Mouse (Mus musculus) splenic B cell, adult 2 months (primary cell): ENCODE measurements at regions not wholly inside any gene's neighbourhood (a gene's known extent, or its start where the extent isn't known, plus 50 kb on each side); places are given as distances from the start of the nearest gene placed in this dataset.

Experiments used
- DNase-seq: peaks from one replicate; pipeline ENCODE4 v3.0.0-alpha.2; 2011; ENCODE audit warnings: low read depth, low spot score
- H3K27me3 ChIP-seq: 2 replicates; pipeline ENCODE4 v1.6.1; 2012; ENCODE audit warnings: mild to moderate bottlenecking, low read length, moderate library complexity, mixed read lengths; ENCODE audit not compliant: control insufficient read depth, poor library complexity, insufficient read depth, severe bottlenecking
- H3K36me3 ChIP-seq: 2 replicates; pipeline ENCODE4 v1.6.1; 2012; ENCODE audit warnings: mild to moderate bottlenecking, low read length, moderate library complexity, mixed read lengths; ENCODE audit not compliant: control insufficient read depth, poor library complexity, insufficient read depth, severe bottlenecking

GRCm38 (mm10) chr13:53726031-53726430, 253.2 kb upstream of the Msx2 start:
- H3K36me3 ChIP-seq: no peaks in the 10 kb centered on the region
- no peak for DNase-seq
- no peaks in the 10 kb centered on the region for H3K27me3 ChIP-seq

GRCm38 (mm10) chr13:53722881-53723280, 250.0 kb upstream of the Msx2 start:
- no peak for DNase-seq
- Histone ChIP-seq H3K36me3 (no peaks in the 10 kb centered on the region), H3K27me3 (no peaks in the 10 kb centered on the region; the same call in 1 of the 2 replicates)

GRCm38 (mm10) chr13:53721038-53721463, 248.2 kb upstream of the Msx2 start:
- Histone ChIP-seq H3K27me3 (no peaks in the 10 kb centered on the region; the same call in 1 of the 2 replicates), H3K36me3 (no peaks in the 10 kb centered on the region)
- no peak for DNase-seq

GRCm38 (mm10) chr13:53717582-53717981, 244.7 kb upstream of the Msx2 start:
- DNase-seq: no peak
- no peaks in the 10 kb centered on the region for H3K36me3 ChIP-seq
- no peaks in the 10 kb centered on the region; the same call in 1 of the 2 replicates for H3K27me3 ChIP-seq

- H3K36me3 ChIP-seq: no peaks in the 10 kb centered on the region
- H3K27me3 ChIP-seq: no peaks in the 10 kb centered on the region; the same call in 1 of the 2 replicates
- no peak for DNase-seq
Measured at GRCm38 (mm10) chr13:53717086-53717485, 244.2 kb upstream of the Msx2 start.

- DNase-seq: no peak
- Histone ChIP-seq H3K27me3 (no peaks in the 10 kb centered on the region), H3K36me3 (no peaks in the 10 kb centered on the region)
Measured at GRCm38 (mm10) chr13:53709062-53709461, 236.2 kb upstream of the Msx2 start.

- no peaks in the 10 kb centered on the region for H3K36me3 ChIP-seq
- no peaks in the 10 kb centered on the region for H3K27me3 ChIP-seq
- DNase-seq: no peak
Measured at GRCm38 (mm10) chr13:53707548-53707947, 234.7 kb upstream of the Msx2 start.

- no peaks in the 10 kb centered on the region for H3K36me3 ChIP-seq
- no peaks in the 10 kb centered on the region for H3K27me3 ChIP-seq
- no peak for DNase-seq
Measured at GRCm38 (mm10) chr13:53704104-53704503, 231.2 kb upstream of the Msx2 start.

GRCm38 (mm10) chr13:53700236-53700635, 227.4 kb upstream of the Msx2 start:
- DNase-seq: no peak
- Histone ChIP-seq H3K27me3 (no peaks in the 10 kb centered on the region), H3K36me3 (no peaks in the 10 kb centered on the region)

GRCm38 (mm10) chr13:53697954-53698353, 225.1 kb upstream of the Msx2 start:
- DNase-seq: no peak
- Histone ChIP-seq H3K27me3 (no peaks in the 10 kb centered on the region), H3K36me3 (no peaks in the 10 kb centered on the region)

- no peak for DNase-seq
- Histone ChIP-seq H3K36me3 (no peaks in the 10 kb centered on the region), H3K27me3 (no peaks in the 10 kb centered on the region)
Measured at GRCm38 (mm10) chr13:53695385-53695784, 222.5 kb upstream of the Msx2 start.

GRCm38 (mm10) chr13:53688934-53689333, 216.1 kb upstream of the Msx2 start:
- no peaks in the 10 kb centered on the region for H3K36me3 ChIP-seq
- H3K27me3 ChIP-seq: no peaks in the 10 kb centered on the region
- DNase-seq: no peak

- DNase-seq: peak; percentile 2
- Histone ChIP-seq H3K27me3 (no peaks in the 10 kb centered on the region), H3K36me3 (no peaks in the 10 kb centered on the region)
Measured at GRCm38 (mm10) chr13:53688489-53688888, 215.6 kb upstream of the Msx2 start.

GRCm38 (mm10) chr13:53684498-53684897, 211.6 kb upstream of the Msx2 start:
- H3K36me3 ChIP-seq: no peaks in the 10 kb centered on the region
- DNase-seq: no peak
- H3K27me3 ChIP-seq: no peaks in the 10 kb centered on the region

- Histone ChIP-seq H3K36me3 (no peaks in the 10 kb centered on the region), H3K27me3 (no peaks in the 10 kb centered on the region)
- no peak for DNase-seq
Measured at GRCm38 (mm10) chr13:53677187-53677586, 204.3 kb upstream of the Msx2 start.

- Histone ChIP-seq H3K36me3 (no peaks in the 10 kb centered on the region), H3K27me3 (no peaks in the 10 kb centered on the region)
- no peak for DNase-seq
Measured at GRCm38 (mm10) chr13:53670361-53670760, 197.5 kb upstream of the Msx2 start.
